ENCODE assay signal across 12 mouse cellular contexts in the genomic region with DNA sequence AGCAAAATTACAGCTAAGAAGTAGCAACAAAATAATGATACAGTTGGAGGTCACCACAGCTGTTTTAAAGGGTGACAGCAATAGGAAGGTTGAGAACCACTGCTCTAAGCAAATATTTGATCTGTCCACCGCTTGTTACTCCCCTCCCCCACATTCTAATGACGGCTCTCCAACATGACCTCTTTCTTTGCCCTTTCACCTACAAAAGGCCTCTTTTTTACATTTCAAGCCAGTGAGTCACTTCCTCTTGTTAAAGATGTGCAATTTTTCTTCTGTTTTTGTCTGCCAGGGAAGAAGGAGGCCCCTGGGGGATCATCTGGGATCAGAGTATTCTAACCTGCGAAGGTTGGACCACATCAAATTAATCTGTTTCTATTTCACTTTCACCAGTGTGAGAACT. TPM values are rescaled to one million over a fixed set of nuclear protein-coding genes. Genes with fewer than 3 reads are reported as not detected.
DNase-seq lines count a peak whose midpoint lies in the region; ATAC-seq and TF ChIP-seq lines count a peak whose summit lies in the region.
"Had no signal": no experiment of that assay in that cellular context is flagged by ENCODE, and none has a peak within 500 bp of the region (broad histone marks: within the 10 kb centered on the region; RNA-seq: fewer than 3 reads in every experiment).

No protein-coding gene starts in this region.

- H3K9me3 ChIP-seq in E14TG2a.4 (ENCODE audit: low read length), result no peaks in the 10 kb centered on the region
- no peaks in the 10 kb centered on the region for H3K9me3 ChIP-seq in liver, postnatal 0 days (ENCODE audit: low read length)

- no peak overlapping the region for H3K4me3 ChIP-seq in kidney, adult 2 months (ENCODE audit: insufficient read depth, low read depth, low read length)
- H3K4me3 ChIP-seq in E14TG2a.4 (replicated peaks; ENCODE audit: low read length), result peak overlapping the region; percentile 2; the same call in 1 of the 2 replicates
- H3K4me3 ChIP-seq in liver, postnatal 0 days (ENCODE audit: low read depth, low read length), result no peak overlapping the region

- peak; percentile 32 for DNase-seq in kidney, adult 2 months
- no peak for DNase-seq in kidney, postnatal 14 days
- DNase-seq in R1 (ENCODE audit: low read depth, low spot score), result peak; percentile 77
- DNase-seq in liver, postnatal 0 days, result peak; percentile 41
- DNase-seq in layer of hippocampus, postnatal 10 days (ENCODE audit: low spot score in 2 of 2), result no peak
- no peak for DNase-seq in spleen, postnatal 36 days (ENCODE audit: low spot score in 2 of 2)
- DNase-seq: gastrocnemius, postnatal 10 days; heart, postnatal 14 days; kidney, adult 11 months; midbrain, embryonic 14.5 days; right cerebral cortex, postnatal 14 days had no signal

- TF ChIP-seq EP300 in liver, postnatal 0 days (IDR thresholded peaks at IDR 0.05; ENCODE audit: low read depth), result peak; percentile 78

- H3K9ac ChIP-seq in liver, postnatal 0 days (replicated peaks), result peak overlapping the region; percentile 46

- no peak for TF ChIP-seq POLR2A in kidney, adult 2 months (IDR thresholded peaks at IDR 0.05; ENCODE audit: low read depth, low read length)

- ATAC-seq in liver, postnatal 0 days, result peak; percentile 28

- whole genome bisulfite sequencing in kidney, adult 2 months, result 34% methylated on average over 3 of the region's 3 CpGs
- 39% methylated on average over 3 of the region's 3 CpGs for WGBS in liver, postnatal 0 days (ENCODE audit: insufficient replicate concordance)

- peak overlapping the region; percentile 81 for H3K4me2 ChIP-seq in liver, postnatal 0 days (ENCODE audit: low read depth, low read length)

- TF ChIP-seq CTCF in kidney, adult 2 months (conservative IDR thresholded peaks at IDR 0.05; ENCODE audit: insufficient read depth, insufficient read length, low read depth, low read length), result no peak
- no peak for TF ChIP-seq CTCF in E14TG2a.4 (conservative IDR thresholded peaks at IDR 0.05; ENCODE audit: low read length)
- no peak for TF ChIP-seq CTCF in liver, postnatal 0 days (IDR thresholded peaks at IDR 0.05; ENCODE audit: low read depth)

- H3K36me3 ChIP-seq in kidney, adult 2 months (ENCODE audit: control insufficient read depth, insufficient read depth, low read length), result no peaks in the 10 kb centered on the region; the same call in 1 of the 2 replicates
- H3K36me3 ChIP-seq in E14TG2a.4 (ENCODE audit: insufficient read depth, low read length), result peaks cover 5% of the 10 kb centered on the region; the same call in 1 of the 2 replicates
- peaks cover 8% of the 10 kb centered on the region; the same call in 1 of the 2 replicates for H3K36me3 ChIP-seq in liver, postnatal 0 days (replicated peaks; ENCODE audit: insufficient read depth, low read length)

- no peak overlapping the region for H3K27ac ChIP-seq in kidney, adult 2 months (ENCODE audit: insufficient read depth, low read depth, low read length)
- peak overlapping the region; percentile 98 for H3K27ac ChIP-seq in liver, postnatal 0 days (ENCODE audit: low read depth)

- no peaks in the 10 kb centered on the region for H3K27me3 ChIP-seq in kidney, adult 2 months (replicated peaks; ENCODE audit: control insufficient read depth, insufficient read depth, low read length)
- no peaks in the 10 kb centered on the region for H3K27me3 ChIP-seq in E14TG2a.4 (ENCODE audit: insufficient read depth, low read length)
- no peaks in the 10 kb centered on the region for H3K27me3 ChIP-seq in liver, postnatal 0 days (ENCODE audit: insufficient read depth, low read length)

- peaks cover 6% of the 10 kb centered on the region; the same call in 1 of the 2 replicates for H3K4me1 ChIP-seq in kidney, adult 2 months (ENCODE audit: control insufficient read depth, insufficient read depth, low read length)
- H3K4me1 ChIP-seq in E14TG2a.4 (replicated peaks; ENCODE audit: low read depth, low read length), result peaks cover 63% of the 10 kb centered on the region
- H3K4me1 ChIP-seq in liver, postnatal 0 days (ENCODE audit: insufficient read depth), result peaks cover 57% of the 10 kb centered on the region

RNA-seq across cellular contexts. Expression of a gene that starts 1.9 kb away (rescaled TPM):
- 143 and 152 TPM in 2 replicates for polyA plus RNA-seq in kidney, adult 2 months (2012; rRNA removed)
- 451 and 487 TPM in 2 replicates for polyA plus RNA-seq in liver, postnatal 0 days (2015; fragmentation: Nextera tagmentation; extraction: Ambion mirVana)
- 10 to 100 TPM; 17.3 to 18.0 TPM for total RNA-seq in layer of hippocampus, postnatal 10 days (2021)

RNA-seq across cellular contexts. Expression of a gene that starts 59.9 kb away (rescaled TPM):
- polyA plus RNA-seq in kidney, adult 2 months (2012; rRNA removed), result 2.8 and 3.2 TPM in 2 replicates
- 4.4 and 5.9 TPM in 2 replicates for polyA plus RNA-seq in liver, postnatal 0 days (2015; fragmentation: Nextera tagmentation; extraction: Ambion mirVana)
- 1 to 10 TPM; 7.3 to 8.5 TPM for total RNA-seq in layer of hippocampus, postnatal 10 days (2021)

Comparison
In these comparisons a context has a peak if more than half of its experiments do, and no peak if none do; other contexts are left out.
1. DNase-seq: peak in kidney, adult 2 months (single experiment), R1 (single experiment) and liver, postnatal 0 days (single experiment); none in kidney, postnatal 14 days (single experiment), layer of hippocampus, postnatal 10 days (0 of 2) and spleen, postnatal 36 days (0 of 2).